Mouse (Mus musculus) yolk sac, embryonic 10.5 days (tissue): ENCODE data around the gene Foxk2.

Source experiments
- DNase-seq: peaks from one replicate; pipeline ENCODE4 v3.0.0-alpha.2; 2017; ENCODE audit warnings: low spot score

Foxk2 gene

GRCm38 (mm10) chr11:121259160-121260100 lies at the start of gene Foxk2:
Gene Foxk2 (plus strand): TSS chr11:121259990.
- DNase-seq, result peak; percentile 83

- DNase-seq, result no peak
These were observed 43.0 kb upstream of the Foxk2 start for GRCm38 (mm10) chr11:121216831-121217230.

- no peak for DNase-seq
These were observed 40.0 kb upstream of the Foxk2 start for GRCm38 (mm10) chr11:121219776-121220175.

GRCm38 (mm10) chr11:121220771-121221170 lies 39.0 kb upstream of the Foxk2 start:
- no peak for DNase-seq

- DNase-seq, result no peak
These were observed 38.3 kb upstream of the Foxk2 start for GRCm38 (mm10) chr11:121221321-121222010.

- DNase-seq, result peak; percentile 10
These were observed 31.4 kb upstream of the Foxk2 start for GRCm38 (mm10) chr11:121228129-121229017.

GRCm38 (mm10) chr11:121229018-121229439 lies 30.8 kb upstream of the Foxk2 start, which contains the start of gene Cybc1:
Gene Cybc1 (minus strand): TSS chr11:121229322.
- DNase-seq, result peak; percentile 87

- DNase-seq, result peak; percentile 12
These were observed 28.6 kb upstream of the Foxk2 start for GRCm38 (mm10) chr11:121231191-121231590.

- DNase-seq, result peak; percentile 16
These were observed 28.0 kb upstream of the Foxk2 start for GRCm38 (mm10) chr11:121231628-121232291.

GRCm38 (mm10) chr11:121232706-121233105 lies 27.1 kb upstream of the Foxk2 start:
- no peak for DNase-seq

- DNase-seq, result peak; percentile 44
These were observed 24.1 kb upstream of the Foxk2 start for GRCm38 (mm10) chr11:121235475-121236238.

GRCm38 (mm10) chr11:121236564-121237344 lies 23.0 kb upstream of the Foxk2 start, which contains the start of gene Narf:
Gene Narf (plus strand): TSS chr11:121237253.
- DNase-seq, result peak; percentile 99

- no peak for DNase-seq
These were observed 22.3 kb upstream of the Foxk2 start for GRCm38 (mm10) chr11:121237345-121238128.

- no peak for DNase-seq
These were observed 20.1 kb upstream of the Foxk2 start for GRCm38 (mm10) chr11:121239669-121240068.

GRCm38 (mm10) chr11:121250196-121250595 lies 9.6 kb upstream of the Foxk2 start:
- DNase-seq, result no peak

GRCm38 (mm10) chr11:121260211-121260906 lies 569 bp downstream of the Foxk2 start:
- peak; percentile 30 for DNase-seq

GRCm38 (mm10) chr11:121261074-121261473 lies 1.3 kb downstream of the Foxk2 start:
- DNase-seq, result no peak

- DNase-seq, result no peak
These were observed 17.7 kb downstream of the Foxk2 start for GRCm38 (mm10) chr11:121277516-121277915.
